Mouse (Mus musculus): ENCODE measurements around the gene Pltp.

DNA sequence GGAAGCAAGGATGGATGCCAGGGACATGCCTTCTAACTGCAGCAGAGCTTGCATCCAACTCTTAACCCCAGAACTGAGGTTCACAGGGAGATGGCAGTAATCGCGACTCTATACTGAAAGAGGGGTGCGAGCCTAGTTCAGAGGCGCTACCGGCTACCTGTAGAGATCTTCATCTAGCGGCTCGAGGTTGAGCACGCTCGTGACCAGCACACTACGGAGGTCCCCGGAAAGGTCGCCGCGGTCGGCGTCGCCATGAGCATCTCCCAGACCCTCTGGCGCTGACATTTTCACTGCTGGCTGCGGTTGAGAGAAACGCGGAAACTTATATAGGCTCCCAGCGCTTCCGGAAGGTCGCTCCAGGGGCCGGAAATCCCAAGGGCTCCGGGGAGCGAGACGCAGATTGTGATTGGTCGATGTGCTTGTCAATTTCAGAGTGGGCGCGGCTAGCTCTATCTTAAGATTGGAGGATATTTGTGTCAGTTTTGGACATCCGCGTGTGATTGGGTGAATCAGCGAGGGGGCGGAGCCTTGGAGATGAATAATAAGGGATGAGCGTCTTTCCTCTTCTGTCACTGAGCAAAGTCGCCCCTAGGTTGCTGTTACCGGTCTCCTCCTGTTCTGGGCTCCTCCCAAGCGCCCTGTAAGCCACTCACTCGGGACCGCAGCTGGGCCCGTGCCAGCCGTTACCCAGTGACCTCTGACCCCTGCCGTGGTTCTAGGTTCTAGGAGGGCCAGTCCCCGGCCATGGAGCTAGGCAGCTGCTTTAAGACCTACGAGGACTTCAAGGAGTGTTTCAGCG lies 52.8 kb downstream of the Pltp start, which contains the start of the genes Acot8 and Zswim3:
- TF ChIP-seq CTCF (IDR thresholded peaks at IDR 0.05; ENCODE audit: low read depth): peak; percentile 19; the same call in 1 of the 2 replicates
- TF ChIP-seq EP300 (IDR thresholded peaks at IDR 0.05; ENCODE audit: low read depth): peak; percentile 55; the same call in 1 of the 2 replicates

Data from liver, embryonic 14.5 days (tissue).